Mouse (Mus musculus): ENCODE data around the gene Eps8l2. TPM values are rescaled to one million over a fixed set of nuclear protein-coding genes. Genes with fewer than 3 reads are reported as not detected.

Eps8l2 gene
- total RNA-seq (2023) = not detected

DNA sequence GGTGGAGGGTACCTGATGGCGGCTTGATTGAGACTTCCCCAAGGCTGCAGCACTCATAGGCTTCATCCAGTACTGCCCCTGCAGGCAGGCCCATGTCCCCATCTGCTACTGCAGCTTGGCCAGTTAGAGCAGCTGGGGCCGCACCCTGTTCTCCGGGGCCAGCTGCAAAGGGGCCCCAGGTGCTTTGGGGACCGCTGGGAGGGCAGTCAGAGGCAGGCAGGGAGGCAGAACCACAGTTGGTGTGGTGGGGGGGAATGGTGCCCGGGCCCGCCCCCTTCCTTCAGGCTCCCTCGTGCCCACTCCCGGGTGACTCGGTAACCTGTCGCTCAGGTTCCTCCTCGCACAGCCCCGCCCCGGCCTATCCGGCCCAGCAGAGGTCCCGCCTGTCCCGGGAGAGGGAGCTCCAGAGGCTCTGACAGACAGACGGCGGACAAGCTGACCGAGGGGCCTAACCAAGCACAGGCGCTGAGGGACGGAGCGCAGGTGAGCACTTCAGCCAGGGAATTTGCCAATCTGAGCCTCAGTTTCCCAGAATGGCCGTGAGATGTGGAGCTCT lies at the start of gene Eps8l2:
Eps8l2 (plus strand) TSS at position 305 of the 556 bp plus-strand sequence.

DNA sequence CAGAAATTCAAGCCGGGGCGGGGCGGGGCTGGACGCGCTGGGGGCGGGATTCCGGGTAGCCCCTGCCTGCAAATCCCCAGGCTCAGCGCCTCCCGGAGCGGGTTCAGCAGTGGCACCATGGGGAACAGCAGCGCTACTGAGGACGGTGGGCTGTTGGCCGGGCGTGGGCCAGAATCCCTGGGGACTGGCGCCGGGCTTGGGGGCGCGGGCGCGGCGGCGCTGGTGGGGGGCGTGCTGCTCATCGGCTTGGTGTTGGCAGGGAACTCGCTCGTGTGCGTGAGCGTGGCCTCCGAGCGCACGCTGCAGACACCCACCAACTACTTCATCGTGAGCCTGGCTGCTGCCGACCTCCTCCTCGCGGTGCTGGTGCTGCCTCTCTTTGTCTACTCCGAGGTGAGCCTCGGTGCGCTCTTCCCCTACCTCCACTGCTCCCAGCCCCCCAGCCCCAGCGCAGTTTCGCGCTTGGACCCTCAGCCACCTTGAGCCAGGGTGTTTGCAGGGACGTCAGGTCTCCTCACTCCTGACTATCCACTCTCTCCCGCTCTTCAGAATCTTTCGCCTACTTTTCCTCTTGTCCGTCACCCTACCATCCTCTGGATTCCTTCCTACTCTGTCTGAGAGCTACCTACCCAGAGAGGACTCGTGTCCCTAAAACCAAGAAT lies 46.6 kb upstream of the Eps8l2 start, which contains the start of gene Drd4:
Drd4 (plus strand) TSS at position 86 of the 662 bp plus-strand sequence.

DNA sequence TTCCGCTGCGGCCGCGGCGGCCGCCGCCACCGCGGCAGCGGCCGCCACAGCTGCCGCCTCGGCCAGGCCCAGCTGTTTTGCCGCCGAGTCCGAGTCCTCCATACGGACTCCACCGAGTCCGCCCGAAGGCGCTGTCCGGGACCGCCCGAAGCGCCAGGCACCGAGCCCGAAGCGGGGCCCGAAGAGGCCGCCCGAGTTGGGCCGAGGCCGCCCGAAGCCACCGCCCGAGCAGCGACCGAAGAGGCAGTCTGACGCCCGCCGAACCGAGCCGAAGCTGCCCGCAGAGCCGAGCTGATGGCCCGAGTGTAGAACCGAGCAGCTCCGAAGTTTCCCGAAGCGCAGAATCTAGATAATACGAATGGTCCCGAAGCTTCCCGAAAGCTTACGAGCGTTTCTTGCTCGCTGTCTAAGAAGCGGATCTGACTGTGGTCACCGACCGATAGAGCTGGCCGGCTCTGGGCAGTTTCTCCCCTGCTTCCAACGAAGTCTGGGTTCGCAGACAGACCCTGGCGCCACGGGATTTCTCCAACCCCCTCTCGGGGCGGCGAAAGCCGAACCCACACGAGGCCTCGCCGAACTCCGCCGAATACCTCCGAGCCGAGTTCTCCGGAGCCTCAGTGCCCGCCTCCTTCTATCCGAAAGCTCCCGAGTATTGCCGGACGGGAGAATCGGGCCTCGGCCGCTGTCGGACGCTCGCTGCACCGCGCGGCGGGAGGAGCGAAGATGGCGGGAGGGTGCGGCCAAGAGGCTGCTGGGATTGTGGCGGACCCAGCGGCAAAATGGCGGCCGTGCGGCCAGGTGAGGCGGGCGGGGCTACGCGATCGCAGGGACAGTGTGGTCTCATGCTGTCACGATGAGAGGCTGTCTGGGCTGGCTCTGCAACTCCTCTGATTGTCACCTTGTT lies 11.0 kb upstream of the Eps8l2 start, which contains the start of the genes Deaf1 and Tmem80:
Deaf1 (minus strand) TSS at position 222 of the 904 bp plus-strand sequence.
Tmem80 (plus strand) TSS at position 271 of the 904 bp plus-strand sequence.

DNA sequence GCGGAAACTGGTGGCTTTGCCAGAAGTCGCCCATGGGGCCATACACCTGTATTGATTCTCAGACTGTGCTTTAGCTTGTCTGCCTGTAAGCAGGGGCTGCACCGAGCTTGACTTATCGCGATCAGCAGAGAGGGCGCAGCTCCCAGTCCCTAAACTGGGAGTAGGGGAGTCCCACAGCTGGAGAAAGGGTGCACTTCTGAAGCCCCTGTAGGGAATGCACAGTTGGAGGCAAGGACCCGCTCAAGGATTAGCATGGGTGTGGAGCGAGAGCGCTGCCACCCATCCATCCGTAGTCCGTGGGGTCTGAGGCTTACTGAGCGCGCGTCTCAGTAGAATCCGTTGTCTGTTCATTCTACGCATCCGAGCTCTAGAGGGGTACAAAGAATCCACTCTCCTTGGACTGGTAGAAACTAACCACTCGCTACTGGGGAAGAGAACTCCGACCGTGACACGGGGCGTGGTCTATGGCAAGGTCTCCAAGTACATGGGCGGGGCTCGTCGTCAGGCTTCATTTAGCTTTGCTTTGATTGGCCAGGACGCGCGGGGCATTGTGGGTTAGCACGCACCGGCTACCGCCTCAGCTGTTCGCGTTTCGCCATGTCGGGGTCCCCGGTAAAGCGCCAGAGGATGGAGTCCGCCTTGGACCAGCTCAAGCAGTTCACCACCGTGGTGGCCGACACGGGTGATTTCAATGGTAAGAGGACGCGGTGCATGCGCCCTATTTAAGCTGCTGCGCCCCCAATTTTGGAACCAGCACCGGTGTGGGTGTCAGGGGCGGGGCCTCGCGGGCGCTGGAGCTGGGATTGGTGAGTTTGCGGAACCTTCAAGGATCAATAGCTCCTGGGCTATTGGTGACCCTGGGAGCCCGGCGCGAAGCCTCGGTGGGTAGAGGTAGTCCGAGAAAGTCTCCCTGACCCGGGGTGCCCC lies 53.2 kb downstream of the Eps8l2 start, which contains the start of gene Taldo1:
Taldo1 (plus strand) TSS at position 575 of the 927 bp plus-strand sequence.

Other genes with a start within 250 kb of the Eps8l2 start
- gene Sigirr, start 238.3 kb upstream of the Eps8l2 start, total RNA-seq (2023) = 56.4 TPM
- not detected for gene Ano9, start 221.1 kb upstream of the Eps8l2 start, total RNA-seq (2023)
- 6.5 TPM for gene Ptdss2, start 216.5 kb upstream of the Eps8l2 start, total RNA-seq (2023)
- gene Rnh1, start 166.0 kb upstream of the Eps8l2 start, total RNA-seq (2023) = 44.3 TPM
- gene Hras, start 144.9 kb upstream of the Eps8l2 start, total RNA-seq (2023) = 23.0 TPM
- gene Lrrc56, start 144.7 kb upstream of the Eps8l2 start, total RNA-seq (2023) = 2.1 TPM
- 2.8 TPM for gene Lmntd2, start 124.8 kb upstream of the Eps8l2 start, total RNA-seq (2023)
- gene Rassf7, start 123.0 kb upstream of the Eps8l2 start, total RNA-seq (2023) = 10.6 TPM
- 154 TPM for gene Phrf1, start 110.1 kb upstream of the Eps8l2 start, total RNA-seq (2023)
- 62.5 TPM for gene Irf7, start 72.4 kb upstream of the Eps8l2 start, total RNA-seq (2023)
- gene Cdhr5, start 62.1 kb upstream of the Eps8l2 start, total RNA-seq (2023) = not detected
- not detected for gene Sct, start 59.7 kb upstream of the Eps8l2 start, total RNA-seq (2023)
- gene Drd4, start 46.9 kb upstream of the Eps8l2 start, total RNA-seq (2023) = not detected
- 56.9 TPM for gene Deaf1, start 11.2 kb upstream of the Eps8l2 start, total RNA-seq (2023)
- 22.6 TPM for gene Tmem80, start 11.1 kb upstream of the Eps8l2 start, total RNA-seq (2023)
- gene Taldo1, start 53.3 kb downstream of the Eps8l2 start, total RNA-seq (2023) = 88.3 TPM
- 29.1 TPM for gene Gatd1, start 75.3 kb downstream of the Eps8l2 start, total RNA-seq (2023)
- not detected for gene Cend1, start 90.6 kb downstream of the Eps8l2 start, total RNA-seq (2023)
- 53.6 TPM for gene Slc25a22, start 99.0 kb downstream of the Eps8l2 start, total RNA-seq (2023)
- gene Pidd1, start 105.1 kb downstream of the Eps8l2 start, total RNA-seq (2023) = 4.1 TPM
- gene Rplp2, start 108.5 kb downstream of the Eps8l2 start, total RNA-seq (2023) = 3,494 TPM
- gene Pnpla2, start 116.3 kb downstream of the Eps8l2 start, total RNA-seq (2023) = 66.5 TPM
- not detected for gene Cracr2b, start 122.2 kb downstream of the Eps8l2 start, total RNA-seq (2023)
- 14.0 TPM for gene Cd151, start 128.5 kb downstream of the Eps8l2 start, total RNA-seq (2023)
- gene Polr2l, start 136.3 kb downstream of the Eps8l2 start, total RNA-seq (2023) = 11.6 TPM
- 2.2 TPM for gene Tspan4, start 136.4 kb downstream of the Eps8l2 start, total RNA-seq (2023)
- 20.1 TPM for gene Chid1, start 201.0 kb downstream of the Eps8l2 start, total RNA-seq (2023)
- 67.9 TPM for gene Ap2a2, start 223.3 kb downstream of the Eps8l2 start, total RNA-seq (2023)